Mouse (Mus musculus): Measurements from ENCODE around the gene Skor1.

- TF ChIP-seq CTCF (IDR thresholded peaks at IDR 0.05; ENCODE audit: low read depth, low read length) (no peak), POLR2A (IDR thresholded peaks at IDR 0.05; ENCODE audit: borderline replicate concordance, low read depth, low read length) (no peak)
Observed at GRCm38 (mm10) chr9:63100660-63101059, 48.1 kb downstream of the Skor1 start.

Data from bone marrow macrophage, adult 2 months (primary cell).